8 mouse cellular contexts compared by ENCODE assay signal in genomic region chr11:100168765-100169762, GRCm38 (mm10). TPM values are rescaled to one million over a fixed set of nuclear protein-coding genes. Genes with fewer than 3 reads are reported as not detected.
DNase-seq lines count a peak whose midpoint lies in the region; ATAC-seq and TF ChIP-seq lines count a peak whose summit lies in the region.

No protein-coding gene starts in this region.

- H3K4me2 ChIP-seq in neural tube, embryonic 15.5 days = no peak overlapping the region
- H3K4me2 ChIP-seq in kidney, embryonic 14.5 days (replicated peaks; ENCODE audit: low read depth, low read length) = no peak overlapping the region
- H3K4me2 ChIP-seq in limb, embryonic 14.5 days (replicated peaks; ENCODE audit: low read depth, low read length, severe bottlenecking) = no peak overlapping the region
- H3K4me2 ChIP-seq in stomach, postnatal 0 days (replicated peaks; ENCODE audit: low read depth) = peak overlapping the region; percentile 40

- no peak overlapping the region for H3K4me3 ChIP-seq in neural tube, embryonic 15.5 days (replicated peaks)
- H3K4me3 ChIP-seq in kidney, embryonic 14.5 days (ENCODE audit: low read length) = no peak overlapping the region
- no peak overlapping the region for H3K4me3 ChIP-seq in limb, embryonic 14.5 days (replicated peaks; ENCODE audit: low read length)
- no peak overlapping the region for H3K4me3 ChIP-seq in stomach, postnatal 0 days (ENCODE audit: low read depth, low read length)

- no peaks in the 10 kb centered on the region for H3K27me3 ChIP-seq in neural tube, embryonic 15.5 days (replicated peaks)
- H3K27me3 ChIP-seq in kidney, embryonic 14.5 days (ENCODE audit: control insufficient read depth, insufficient read depth, low read length) = no peaks in the 10 kb centered on the region
- no peaks in the 10 kb centered on the region for H3K27me3 ChIP-seq in limb, embryonic 14.5 days (ENCODE audit: control insufficient read depth, insufficient read depth, low read length)
- no peaks in the 10 kb centered on the region for H3K27me3 ChIP-seq in stomach, postnatal 0 days (ENCODE audit: control insufficient read depth, insufficient read depth, low read length)

- no peaks in the 10 kb centered on the region for H3K36me3 ChIP-seq in neural tube, embryonic 15.5 days
- no peaks in the 10 kb centered on the region for H3K36me3 ChIP-seq in kidney, embryonic 14.5 days (ENCODE audit: control insufficient read depth, insufficient read depth, low read length)
- H3K36me3 ChIP-seq in limb, embryonic 14.5 days (ENCODE audit: control insufficient read depth, insufficient read depth, low read length) = no peaks in the 10 kb centered on the region
- no peaks in the 10 kb centered on the region for H3K36me3 ChIP-seq in stomach, postnatal 0 days (ENCODE audit: control insufficient read depth, insufficient read depth, low read length)

- no peak for TF ChIP-seq POLR2A in limb, embryonic 14.5 days (IDR thresholded peaks at IDR 0.05; ENCODE audit: borderline replicate concordance, extremely low read depth, insufficient read depth, insufficient read length)

- no peak overlapping the region for H3K9ac ChIP-seq in neural tube, embryonic 15.5 days (replicated peaks)
- H3K9ac ChIP-seq in kidney, embryonic 14.5 days (ENCODE audit: low read depth, low read length) = no peak overlapping the region
- H3K9ac ChIP-seq in limb, embryonic 14.5 days (ENCODE audit: low read depth, low read length, severe bottlenecking) = no peak overlapping the region
- H3K9ac ChIP-seq in stomach, postnatal 0 days (ENCODE audit: low read length) = no peak overlapping the region

- ATAC-seq in neural tube, embryonic 15.5 days (ENCODE audit: low FRiP score) = no peak
- peak; percentile 30; the same call in 1 of the 2 replicates for ATAC-seq in kidney, embryonic 14.5 days (ENCODE audit: low FRiP score, low TSS enrichment)
- no peak for ATAC-seq in limb, embryonic 14.5 days (ENCODE audit: low FRiP score, low read depth)
- peak; percentile 51 for ATAC-seq in stomach, postnatal 0 days (ENCODE audit: low FRiP score, low TSS enrichment)

- no peaks in the 10 kb centered on the region for H3K9me3 ChIP-seq in neural tube, embryonic 15.5 days (replicated peaks)
- H3K9me3 ChIP-seq in kidney, embryonic 14.5 days (ENCODE audit: control insufficient read depth, low read length) = no peaks in the 10 kb centered on the region
- no peaks in the 10 kb centered on the region for H3K9me3 ChIP-seq in limb, embryonic 14.5 days (ENCODE audit: control insufficient read depth, low read length)
- H3K9me3 ChIP-seq in stomach, postnatal 0 days (ENCODE audit: control insufficient read depth, low read length) = no peaks in the 10 kb centered on the region

- 34% methylated on average over 14 of the region's 14 CpGs for WGBS in neural tube, embryonic 15.5 days
- WGBS in kidney, embryonic 14.5 days = 25% methylated on average over 14 of the region's 14 CpGs
- WGBS in limb, embryonic 14.5 days = 29% methylated on average over 14 of the region's 14 CpGs
- WGBS in stomach, postnatal 0 days = 25% methylated on average over 14 of the region's 14 CpGs

- peaks cover 3% of the 10 kb centered on the region; the same call in 1 of the 2 replicates for H3K4me1 ChIP-seq in neural tube, embryonic 15.5 days
- peaks cover 11% of the 10 kb centered on the region; the same call in 1 of the 2 replicates for H3K4me1 ChIP-seq in kidney, embryonic 14.5 days (ENCODE audit: control insufficient read depth, insufficient read depth, low read length)
- H3K4me1 ChIP-seq in limb, embryonic 14.5 days (ENCODE audit: control insufficient read depth, insufficient read depth, low read length) = no peaks in the 10 kb centered on the region
- H3K4me1 ChIP-seq in stomach, postnatal 0 days (replicated peaks; ENCODE audit: control insufficient read depth, insufficient read depth) = no peaks in the 10 kb centered on the region

- H3K27ac ChIP-seq in neural tube, embryonic 15.5 days (replicated peaks) = no peak overlapping the region
- no peak overlapping the region for H3K27ac ChIP-seq in kidney, embryonic 14.5 days (ENCODE audit: low read depth, low read length)
- H3K27ac ChIP-seq in limb, embryonic 14.5 days (replicated peaks; ENCODE audit: low read depth, low read length) = no peak overlapping the region
- peak overlapping the region; percentile 88 for H3K27ac ChIP-seq in stomach, postnatal 0 days (replicated peaks)

- TF ChIP-seq EP300 in stomach, postnatal 0 days (optimal IDR thresholded peaks at IDR 0.05) = no peak

- DNase-seq in neural tube, embryonic 10.5 days (ENCODE audit: extremely low spot score, low spot score) = peak; percentile 89
- DNase-seq in embryo, embryonic 10 days (ENCODE audit: low spot score) = peak; percentile 85
- DNase-seq in heart, adult 18-20 months = peak; percentile 32 to 78
- DNase-seq in limb, embryonic 14.5 days (ENCODE audit: low spot score) = peak; percentile 70
- DNase-seq in natural killer cell, adult 2 months (ENCODE audit: low spot score in 2 of 2) = peak; percentile 15 to 27
- peak; percentile 92 for DNase-seq in stomach, postnatal 0 days (ENCODE audit: low spot score)

- TF ChIP-seq CTCF in stomach, postnatal 0 days (IDR thresholded peaks at IDR 0.05; ENCODE audit: low read depth) = peak; percentile 83

RNA-seq across cellular contexts. Expression of gene Krt19, which starts 20.6 kb away (rescaled TPM):
- polyA plus RNA-seq in neural tube, embryonic 15.5 days (2015; fragmentation: Nextera tagmentation; extraction: Ambion mirVana) = 4.5 and 57.6 TPM in 2 replicates
- total RNA-seq in heart, adult 18-20 months (2021) = 1 to 10 TPM; 4.0 to 9.1 TPM
- polyA plus RNA-seq in kidney, embryonic 14.5 days (2014; fragmentation: Nextera tagmentation; extraction: Ambion mirVana) = 24.2 and 31.4 TPM in 2 replicates
- 30.3 and 74.0 TPM in 2 replicates for polyA plus RNA-seq in limb, embryonic 14.5 days (2012; rRNA removed)
- 89.1 and 105 TPM in 2 replicates for polyA plus RNA-seq in limb, embryonic 14.5 days (2014; fragmentation: Nextera tagmentation; extraction: Ambion mirVana)
- polyA plus RNA-seq in stomach, postnatal 0 days (2015; fragmentation: Nextera tagmentation; extraction: Ambion mirVana) = 1,512 and 1,618 TPM in 2 replicates

RNA-seq across cellular contexts. Expression of gene Krt9, which starts 24.0 kb away (rescaled TPM):
- 0.06 and 0.08 TPM in 2 replicates for polyA plus RNA-seq in neural tube, embryonic 15.5 days (2015; fragmentation: Nextera tagmentation; extraction: Ambion mirVana)
- not detected for total RNA-seq in heart, adult 18-20 months (2021)
- not detected in 2 replicates for polyA plus RNA-seq in kidney, embryonic 14.5 days (2014; fragmentation: Nextera tagmentation; extraction: Ambion mirVana)
- 0.24 and 0.39 TPM in 2 replicates for polyA plus RNA-seq in limb, embryonic 14.5 days (2012; rRNA removed)
- not detected in 2 replicates for polyA plus RNA-seq in limb, embryonic 14.5 days (2014; fragmentation: Nextera tagmentation; extraction: Ambion mirVana)
- polyA plus RNA-seq in stomach, postnatal 0 days (2015; fragmentation: Nextera tagmentation; extraction: Ambion mirVana) = 0.04 TPM in 1 of 2 replicates, not detected in the other

RNA-seq across cellular contexts. Expression of gene Krt15, which starts 33.3 kb away (rescaled TPM):
- polyA plus RNA-seq in neural tube, embryonic 15.5 days (2015; fragmentation: Nextera tagmentation; extraction: Ambion mirVana) = 3.9 and 4.1 TPM in 2 replicates
- total RNA-seq in heart, adult 18-20 months (2021) = 1 to 10 TPM in 1 of 2 experiments, not detected in 1; 1.4 TPM
- polyA plus RNA-seq in kidney, embryonic 14.5 days (2014; fragmentation: Nextera tagmentation; extraction: Ambion mirVana) = 0.96 and 1.2 TPM in 2 replicates
- 113 and 213 TPM in 2 replicates for polyA plus RNA-seq in limb, embryonic 14.5 days (2012; rRNA removed)
- polyA plus RNA-seq in limb, embryonic 14.5 days (2014; fragmentation: Nextera tagmentation; extraction: Ambion mirVana) = 168 and 205 TPM in 2 replicates
- 758 and 921 TPM in 2 replicates for polyA plus RNA-seq in stomach, postnatal 0 days (2015; fragmentation: Nextera tagmentation; extraction: Ambion mirVana)

RNA-seq across cellular contexts. Expression of gene Krt14, which starts 38.3 kb away (rescaled TPM):
- polyA plus RNA-seq in neural tube, embryonic 15.5 days (2015; fragmentation: Nextera tagmentation; extraction: Ambion mirVana) = 1.7 and 6.3 TPM in 2 replicates
- not detected for total RNA-seq in heart, adult 18-20 months (2021)
- not detected in 2 replicates for polyA plus RNA-seq in kidney, embryonic 14.5 days (2014; fragmentation: Nextera tagmentation; extraction: Ambion mirVana)
- polyA plus RNA-seq in limb, embryonic 14.5 days (2012; rRNA removed) = 238 and 293 TPM in 2 replicates
- polyA plus RNA-seq in limb, embryonic 14.5 days (2014; fragmentation: Nextera tagmentation; extraction: Ambion mirVana) = 480 and 495 TPM in 2 replicates
- 279 and 287 TPM in 2 replicates for polyA plus RNA-seq in stomach, postnatal 0 days (2015; fragmentation: Nextera tagmentation; extraction: Ambion mirVana)

RNA-seq across cellular contexts. Expression of gene Krt13, which starts 47.7 kb away (rescaled TPM):
- 0.24 and 0.37 TPM in 2 replicates for polyA plus RNA-seq in neural tube, embryonic 15.5 days (2015; fragmentation: Nextera tagmentation; extraction: Ambion mirVana)
- total RNA-seq in heart, adult 18-20 months (2021) = not detected
- not detected in 2 replicates for polyA plus RNA-seq in kidney, embryonic 14.5 days (2014; fragmentation: Nextera tagmentation; extraction: Ambion mirVana)
- polyA plus RNA-seq in limb, embryonic 14.5 days (2012; rRNA removed) = 0.15 and 0.62 TPM in 2 replicates
- 0.54 and 1.7 TPM in 2 replicates for polyA plus RNA-seq in limb, embryonic 14.5 days (2014; fragmentation: Nextera tagmentation; extraction: Ambion mirVana)
- 2,802 and 3,195 TPM in 2 replicates for polyA plus RNA-seq in stomach, postnatal 0 days (2015; fragmentation: Nextera tagmentation; extraction: Ambion mirVana)

Comparison
In these comparisons a context has a peak if more than half of its experiments do, and no peak if none do; other contexts are left out.
1. DNase-seq: peak in every context shown above with its lines; median percentile 92 in stomach, postnatal 0 days; 89 in neural tube, embryonic 10.5 days; 85 in embryo, embryonic 10 days; 70 in limb, embryonic 14.5 days; 55 in heart, adult 18-20 months; 21 in natural killer cell, adult 2 months.
2. ATAC-seq: peak in kidney, embryonic 14.5 days (single experiment) and stomach, postnatal 0 days (single experiment); none in neural tube, embryonic 15.5 days (single experiment) and limb, embryonic 14.5 days (single experiment).
3. RNA of gene Krt19, which starts 20.6 kb away (polyA plus RNA-seq): 1,512 to 1,618 TPM in stomach, postnatal 0 days; 30.3 to 105 TPM in limb, embryonic 14.5 days, 24.2 to 31.4 TPM in kidney, embryonic 14.5 days and 4.5 to 57.6 TPM in neural tube, embryonic 15.5 days; every median in the first group is over 10 times any median in the second.
4. RNA of gene Krt15, which starts 33.3 kb away (polyA plus RNA-seq): 758 to 921 TPM in stomach, postnatal 0 days and 113 to 213 TPM in limb, embryonic 14.5 days; 3.9 to 4.1 TPM in neural tube, embryonic 15.5 days and 0.96 to 1.2 TPM in kidney, embryonic 14.5 days; every median in the first group is over 10 times any median in the second.